Mouse (Mus musculus): ENCODE results near the gene Nrp1.

Gene Nrp1

DNA sequence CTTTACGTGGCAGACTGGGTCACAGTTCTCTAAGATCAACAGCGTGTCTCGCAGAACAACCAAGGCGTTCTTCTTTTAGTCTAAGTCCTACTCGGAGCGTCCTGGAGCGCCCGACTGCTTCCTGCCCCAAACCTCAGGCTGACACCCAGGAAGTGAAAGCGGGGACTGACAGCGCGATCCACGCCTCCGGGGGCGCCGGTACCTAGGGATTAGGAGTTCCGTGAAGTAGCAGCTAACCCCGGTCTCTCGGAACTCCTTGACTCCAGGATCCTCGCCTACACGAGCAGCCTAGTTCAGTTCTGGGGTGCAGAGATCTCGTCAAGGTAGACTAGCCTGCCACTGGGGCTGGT lies at the start of gene Nrp1:
Nrp1 (plus strand) TSS at position 199 of the 350 bp plus-strand sequence.
- DNase-seq (ENCODE audit: low spot score) = no peak

DNA sequence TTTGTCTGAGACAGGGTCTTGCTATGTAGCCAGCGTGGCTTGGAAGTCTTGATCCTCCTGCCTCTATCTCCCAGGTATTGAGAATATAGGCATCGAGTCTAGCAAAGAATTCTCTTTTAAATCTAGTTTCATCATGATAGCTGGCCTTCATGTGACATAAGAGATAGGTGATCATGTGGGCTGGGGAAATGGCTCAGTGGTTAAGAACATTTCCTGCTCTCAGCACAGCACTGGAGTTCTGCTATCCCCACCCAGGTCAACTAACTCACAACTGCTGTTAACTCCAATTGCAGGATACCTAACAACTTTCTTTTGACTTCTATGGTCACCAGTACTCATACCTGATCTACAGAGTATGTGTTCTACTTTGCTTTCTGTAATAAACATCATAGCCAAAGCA lies 37.6 kb upstream of the Nrp1 start:
- DNase-seq (ENCODE audit: low spot score) = no peak

DNA sequence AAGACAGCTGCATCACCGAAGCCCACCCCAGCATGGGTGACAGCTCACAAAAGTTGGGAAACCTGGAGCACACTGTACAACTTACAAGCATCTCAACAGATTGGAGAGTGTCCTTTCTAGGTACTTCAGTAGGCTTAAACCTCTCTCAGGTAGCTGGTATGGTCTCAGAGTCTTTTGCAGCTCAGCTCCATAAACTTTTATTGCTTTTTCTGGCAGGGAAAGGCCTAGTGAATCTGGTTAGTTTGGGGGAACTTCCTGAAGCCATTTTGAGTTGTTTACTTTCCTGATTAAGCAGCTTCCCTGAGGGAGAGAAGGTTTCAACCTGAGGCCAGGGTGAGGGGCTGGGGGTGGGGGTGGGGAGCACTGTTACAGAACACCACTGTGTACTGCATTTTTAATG lies 31.1 kb upstream of the Nrp1 start:
- no peak for DNase-seq (ENCODE audit: low spot score)

DNA sequence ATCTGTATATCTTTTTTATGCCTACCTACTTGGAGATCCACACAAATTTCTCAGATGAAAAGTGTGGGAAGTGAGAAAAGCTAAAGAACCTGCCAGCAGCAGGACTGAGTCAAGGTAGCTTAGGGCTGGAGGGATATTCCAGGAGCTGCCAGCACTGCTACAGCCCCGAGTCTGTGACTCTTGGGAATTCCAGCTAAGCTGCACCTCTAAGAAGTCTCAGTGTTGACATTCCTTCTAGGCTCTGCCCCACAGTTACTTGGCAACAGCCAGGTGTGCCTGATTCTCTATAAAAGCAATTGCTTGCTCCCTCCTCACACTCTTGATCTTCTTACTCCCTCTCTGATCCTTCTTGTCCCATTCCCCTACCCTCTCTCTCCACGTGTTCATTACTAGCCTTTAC lies 30.5 kb upstream of the Nrp1 start:
- no peak for DNase-seq (ENCODE audit: low spot score)

DNA sequence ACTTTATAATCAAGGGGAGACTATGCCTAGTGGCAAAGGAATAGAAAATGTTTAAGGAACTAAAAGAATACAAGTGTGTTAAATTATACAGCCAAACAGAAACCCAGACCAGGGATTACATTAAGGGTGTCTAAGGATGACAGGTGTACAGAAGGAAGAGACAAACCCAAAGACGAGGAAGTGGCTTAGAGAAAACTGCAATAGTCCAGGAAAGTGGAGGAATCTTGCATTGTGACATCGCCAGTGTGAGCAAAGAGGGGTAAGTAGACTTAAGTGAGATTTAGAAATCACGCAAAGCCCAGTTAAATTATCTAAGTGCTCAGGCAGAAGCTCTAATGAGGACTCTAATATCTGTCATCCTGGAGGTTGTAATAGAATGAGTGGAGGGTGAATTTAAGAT lies 28.9 kb upstream of the Nrp1 start:
- DNase-seq (ENCODE audit: low spot score) = no peak

DNA sequence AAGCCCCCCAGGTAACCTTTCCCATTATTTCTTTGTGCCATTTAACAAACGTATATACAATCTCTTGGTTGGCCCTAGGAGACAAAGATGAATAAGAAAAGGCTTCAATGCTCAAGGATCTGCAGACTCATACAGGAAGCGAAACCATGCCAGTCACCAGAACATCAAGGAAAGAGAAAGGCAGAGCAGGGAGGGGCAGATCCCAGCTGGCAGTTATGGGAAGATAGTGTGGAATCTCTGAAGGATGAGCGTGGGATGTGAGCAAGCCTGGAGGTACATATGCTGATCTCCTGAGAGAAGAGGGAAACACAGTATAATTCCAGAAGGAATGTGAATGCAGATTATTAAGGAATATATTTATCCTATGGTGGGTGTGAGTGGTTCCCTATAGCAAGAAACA lies 22.4 kb upstream of the Nrp1 start:
- DNase-seq (ENCODE audit: low spot score) = no peak

DNA sequence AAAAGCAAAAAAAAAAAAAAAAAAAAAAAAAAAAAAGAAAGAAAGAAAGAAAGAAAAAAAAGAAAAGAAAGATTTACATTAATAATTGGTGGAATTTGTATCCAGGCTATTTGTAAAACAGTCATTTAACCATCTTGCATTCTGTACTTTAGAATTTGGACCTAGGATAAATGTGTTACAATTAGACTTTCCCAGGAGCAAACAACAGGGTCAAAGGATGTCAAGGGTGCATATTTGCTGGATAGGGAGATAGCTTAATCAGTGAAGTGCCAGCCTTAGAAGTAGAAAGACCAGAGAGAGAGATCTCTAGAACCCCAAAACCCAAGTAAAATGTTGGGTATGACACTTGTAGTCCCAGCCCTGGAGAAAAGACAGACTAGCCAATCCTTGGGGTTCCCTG lies 19.5 kb upstream of the Nrp1 start:
- DNase-seq (ENCODE audit: low spot score) = no peak

DNA sequence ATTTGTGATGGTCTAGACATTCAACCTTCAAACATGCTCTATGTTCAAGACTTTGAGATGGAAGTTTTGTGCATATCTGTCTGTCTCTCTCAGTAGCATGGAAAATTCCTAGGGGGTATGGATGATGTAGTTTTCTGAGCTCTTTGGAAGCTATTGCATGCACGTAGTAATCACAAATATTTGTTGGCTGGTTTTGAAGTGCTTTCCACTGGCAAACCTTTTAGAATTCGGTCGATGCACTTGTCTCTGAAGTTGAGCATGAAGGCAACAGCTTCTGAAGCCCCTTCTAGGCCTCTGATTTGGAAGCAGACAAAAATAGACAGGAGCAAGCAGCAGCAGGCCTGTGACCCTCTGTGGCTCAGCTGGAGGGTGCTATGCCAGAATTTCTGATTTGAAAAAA lies 18.9 kb upstream of the Nrp1 start:
- DNase-seq (ENCODE audit: low spot score) = no peak

DNA sequence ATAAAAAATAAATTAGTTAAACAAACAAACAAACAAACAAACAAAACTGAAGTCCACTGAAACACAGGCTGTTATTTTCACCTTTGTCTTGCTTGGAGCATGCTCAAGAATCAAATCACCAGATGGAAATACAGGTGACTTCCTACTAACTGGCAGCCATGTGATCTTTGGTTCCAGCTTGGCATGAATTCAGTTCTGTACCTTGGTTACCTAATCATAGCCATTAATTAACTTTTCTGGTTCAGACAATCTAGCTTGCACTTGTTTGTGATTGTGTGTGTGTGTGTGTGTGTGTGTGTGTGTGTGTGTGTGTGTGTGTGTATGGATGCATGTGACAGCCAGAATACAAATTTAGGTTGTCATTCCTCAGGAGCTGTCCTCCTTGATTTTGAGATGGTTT lies 8.0 kb upstream of the Nrp1 start:
- DNase-seq (ENCODE audit: low spot score) = no peak

DNA sequence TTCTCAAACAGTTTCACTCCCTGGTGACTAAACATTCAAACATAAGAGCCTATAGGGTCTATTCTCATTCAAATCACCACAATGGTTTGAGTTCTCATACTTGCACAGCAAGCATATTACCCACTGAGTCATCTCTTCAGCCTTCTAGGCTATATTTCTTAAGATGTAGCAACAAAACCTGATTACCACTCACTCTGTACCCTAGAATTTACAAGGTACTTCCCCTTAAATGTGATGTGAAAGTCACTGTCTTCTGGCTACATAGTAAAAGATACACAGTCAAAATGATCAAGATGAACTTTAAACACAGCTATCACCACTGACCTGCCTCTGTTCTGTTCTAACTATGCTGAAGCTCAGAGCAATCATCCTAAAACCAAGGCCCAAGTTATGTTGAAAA lies 7.2 kb upstream of the Nrp1 start:
- no peak for DNase-seq (ENCODE audit: low spot score)

DNA sequence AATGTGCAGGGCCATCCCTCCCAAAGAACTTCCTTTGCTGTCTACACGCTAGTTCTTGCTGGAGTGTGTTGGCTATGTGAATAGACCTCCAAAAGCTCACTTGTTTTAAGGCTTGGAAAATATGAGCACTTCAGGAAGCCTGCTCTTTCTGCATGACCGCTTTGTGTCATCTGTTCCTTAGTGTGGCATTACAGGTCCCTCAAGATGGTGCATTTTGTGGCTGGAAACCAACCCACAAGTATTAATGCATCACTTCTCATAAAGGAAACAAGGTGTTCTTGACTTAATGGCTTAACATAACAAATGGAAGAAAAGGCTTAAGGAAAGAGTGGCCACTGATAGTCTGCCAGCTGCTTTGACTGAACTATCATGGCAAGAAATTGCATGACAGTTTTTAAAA lies 5.6 kb upstream of the Nrp1 start:
- DNase-seq (ENCODE audit: low spot score) = no peak

DNA sequence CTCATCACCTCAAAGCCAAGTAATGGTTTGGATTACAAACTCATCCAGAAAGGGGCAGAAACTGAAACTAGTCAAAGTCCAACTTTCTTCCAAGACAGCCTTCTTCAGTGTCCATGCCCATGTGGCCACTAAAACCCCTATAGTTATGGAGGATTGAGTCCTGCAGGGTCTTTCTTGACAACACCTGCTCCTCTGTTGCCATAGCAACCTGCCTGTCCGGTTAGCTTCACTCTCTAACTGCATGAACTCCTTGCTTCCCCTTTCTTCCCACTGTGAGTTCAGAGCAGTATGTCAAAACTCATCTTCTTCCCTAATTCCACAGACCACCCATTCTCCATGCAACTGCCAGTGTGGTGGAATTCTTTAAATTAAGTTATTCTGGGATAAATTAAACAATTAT lies 4.4 kb upstream of the Nrp1 start:
- no peak for DNase-seq (ENCODE audit: low spot score)

DNA sequence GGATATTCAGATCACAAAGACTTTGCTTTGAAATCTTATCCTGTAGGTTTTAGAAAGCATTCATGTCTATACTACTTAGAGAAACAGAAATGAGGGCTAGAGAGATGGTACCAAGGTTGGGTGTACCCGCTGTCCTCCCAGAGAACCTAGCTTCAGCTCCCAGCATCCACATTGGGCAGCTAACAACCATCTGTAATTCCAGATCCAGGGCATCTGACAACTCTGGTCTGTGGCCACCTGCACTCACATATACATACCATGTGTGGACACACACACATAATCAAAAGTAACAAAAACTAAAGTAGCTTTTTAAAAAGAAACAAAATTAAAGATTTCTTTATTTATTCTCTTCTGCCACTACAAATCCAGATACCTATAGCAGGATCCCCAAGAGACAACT lies 3.3 kb upstream of the Nrp1 start:
- DNase-seq (ENCODE audit: low spot score) = no peak

DNA sequence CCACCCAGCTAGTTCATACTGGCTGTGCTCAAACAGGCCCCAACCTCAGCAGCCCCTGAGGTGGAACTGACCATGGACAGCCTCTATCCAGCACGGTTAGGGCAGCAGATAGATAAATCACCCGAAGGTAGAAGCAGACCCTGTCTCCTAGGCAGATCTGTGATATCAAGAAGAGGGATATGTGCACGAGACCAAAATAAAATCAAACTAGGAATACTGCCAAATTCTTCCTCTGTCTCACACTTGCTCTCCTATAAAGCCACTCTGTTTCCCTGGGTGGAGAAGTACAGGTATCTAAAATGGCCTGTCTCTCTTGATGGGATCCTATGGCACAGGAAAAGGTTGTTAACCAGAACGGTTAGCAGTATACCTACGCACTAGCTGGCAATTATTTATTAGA lies 2.2 kb upstream of the Nrp1 start:
- no peak for DNase-seq (ENCODE audit: low spot score)

DNA sequence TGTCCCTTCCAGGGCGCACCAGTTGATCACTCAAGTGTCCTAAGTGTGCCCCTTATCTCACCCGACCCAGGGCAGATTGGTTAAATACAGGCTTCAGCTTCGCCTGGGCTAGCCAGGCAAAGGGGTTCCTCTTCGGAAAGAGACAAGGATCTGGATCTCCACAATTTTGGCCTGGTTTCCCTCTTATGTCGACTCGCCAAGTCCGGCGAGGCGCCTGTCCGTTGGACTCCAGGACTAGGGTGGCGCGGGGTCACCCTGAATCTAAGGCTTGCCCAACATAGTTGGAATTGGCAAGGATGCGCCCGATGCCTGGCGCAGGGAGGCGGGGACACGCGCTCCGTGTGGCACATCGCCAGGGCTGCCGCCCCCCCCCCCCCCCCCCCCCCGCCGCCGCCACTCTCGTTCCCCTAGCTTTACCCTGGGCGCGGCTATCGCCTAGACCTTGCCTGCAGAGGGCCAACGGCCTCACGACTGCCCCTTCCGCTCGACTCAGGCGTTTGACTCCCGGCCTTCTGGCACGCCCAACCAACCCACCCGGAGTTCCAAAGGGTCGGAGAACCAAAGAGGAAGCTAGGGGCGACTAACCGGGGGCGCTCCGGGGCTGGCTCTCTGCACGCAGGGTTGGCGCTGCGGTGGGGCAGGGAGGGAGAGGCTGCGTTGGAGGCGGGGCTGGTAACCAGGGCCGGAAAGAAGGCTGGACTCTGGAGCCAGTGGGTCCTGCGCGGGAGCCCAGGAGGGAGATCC lies 1.4 kb upstream of the Nrp1 start:
- DNase-seq (ENCODE audit: low spot score) = no peak

DNA sequence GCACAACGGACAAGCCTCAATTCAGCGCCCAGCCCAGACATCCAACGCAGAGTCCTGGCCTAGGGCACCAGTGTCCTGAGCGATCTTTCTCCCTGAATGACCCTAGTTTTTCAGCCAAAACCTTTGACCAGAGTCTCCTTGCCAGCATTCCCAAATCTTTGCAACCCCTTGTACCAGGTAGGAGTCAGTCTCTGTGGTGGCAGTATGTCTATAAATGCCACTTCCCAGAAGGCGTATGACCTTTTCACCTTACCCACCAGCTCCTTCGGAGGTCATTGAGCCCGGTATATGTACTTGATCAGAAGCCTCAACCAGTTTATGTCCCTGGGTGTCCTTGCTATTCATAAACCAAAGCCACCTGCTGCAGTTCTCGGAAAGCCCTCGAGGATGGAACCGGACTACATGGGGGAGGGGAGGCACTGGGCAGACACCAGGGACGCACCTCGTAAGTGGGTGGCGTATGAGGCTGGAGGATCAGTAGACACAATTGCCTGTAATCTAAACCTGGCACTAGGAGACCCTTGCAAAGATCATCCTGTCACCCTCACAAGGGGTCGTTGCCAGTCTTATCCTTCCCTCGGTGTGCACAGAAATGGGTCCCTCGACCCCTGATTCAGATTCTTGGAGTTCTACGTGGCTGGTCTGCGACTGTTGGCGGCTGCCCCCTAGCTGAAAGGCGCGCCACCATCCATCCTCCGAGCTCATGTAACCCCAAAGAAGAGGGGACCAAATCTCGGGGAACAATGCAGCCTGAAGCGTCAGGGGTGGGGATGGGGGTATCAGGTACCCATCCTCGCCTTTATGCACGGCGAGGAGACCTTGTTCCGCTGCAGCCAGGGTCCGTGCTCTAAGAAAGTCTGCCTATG lies 631 bp upstream of the Nrp1 start:
- DNase-seq (ENCODE audit: low spot score) = no peak

DNA sequence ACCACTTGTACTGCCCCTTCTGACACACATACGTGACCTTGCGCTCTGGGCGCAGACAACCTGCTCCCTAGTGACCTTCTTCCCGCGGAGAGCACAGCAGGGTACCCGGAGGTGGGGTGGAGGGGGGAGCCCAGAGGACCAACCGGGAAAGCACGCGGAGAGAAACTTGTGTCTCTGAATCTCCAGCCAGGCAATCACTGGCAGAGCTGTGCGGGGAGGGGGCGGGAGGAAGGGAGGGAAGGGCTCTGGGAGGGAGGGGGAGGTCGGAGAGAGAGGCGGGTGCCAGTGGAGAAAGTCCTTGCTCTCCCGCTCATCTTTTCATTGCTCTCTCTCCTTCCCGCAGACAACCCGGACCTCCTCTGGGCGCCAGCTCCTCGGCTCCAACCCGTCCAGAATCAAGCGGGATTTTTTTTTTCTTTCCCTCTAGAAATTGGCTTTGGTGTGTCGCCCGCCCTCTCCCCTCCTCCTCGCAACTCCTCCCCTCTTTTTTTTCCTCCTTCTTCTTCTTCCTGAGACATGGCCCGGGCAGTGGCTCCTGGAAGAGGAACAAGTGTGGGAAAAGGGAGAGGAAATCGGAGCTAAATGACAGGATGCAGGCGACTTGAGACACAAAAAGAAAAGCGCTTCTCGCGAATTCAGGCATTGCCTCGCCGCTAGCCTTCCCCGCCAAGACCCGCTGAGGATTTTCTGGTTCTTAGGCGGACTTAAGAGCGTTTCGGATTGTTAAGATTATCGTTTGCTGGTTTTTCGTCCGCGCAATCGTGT lies 534 bp downstream of the Nrp1 start:
- no peak for DNase-seq (ENCODE audit: low spot score)

DNA sequence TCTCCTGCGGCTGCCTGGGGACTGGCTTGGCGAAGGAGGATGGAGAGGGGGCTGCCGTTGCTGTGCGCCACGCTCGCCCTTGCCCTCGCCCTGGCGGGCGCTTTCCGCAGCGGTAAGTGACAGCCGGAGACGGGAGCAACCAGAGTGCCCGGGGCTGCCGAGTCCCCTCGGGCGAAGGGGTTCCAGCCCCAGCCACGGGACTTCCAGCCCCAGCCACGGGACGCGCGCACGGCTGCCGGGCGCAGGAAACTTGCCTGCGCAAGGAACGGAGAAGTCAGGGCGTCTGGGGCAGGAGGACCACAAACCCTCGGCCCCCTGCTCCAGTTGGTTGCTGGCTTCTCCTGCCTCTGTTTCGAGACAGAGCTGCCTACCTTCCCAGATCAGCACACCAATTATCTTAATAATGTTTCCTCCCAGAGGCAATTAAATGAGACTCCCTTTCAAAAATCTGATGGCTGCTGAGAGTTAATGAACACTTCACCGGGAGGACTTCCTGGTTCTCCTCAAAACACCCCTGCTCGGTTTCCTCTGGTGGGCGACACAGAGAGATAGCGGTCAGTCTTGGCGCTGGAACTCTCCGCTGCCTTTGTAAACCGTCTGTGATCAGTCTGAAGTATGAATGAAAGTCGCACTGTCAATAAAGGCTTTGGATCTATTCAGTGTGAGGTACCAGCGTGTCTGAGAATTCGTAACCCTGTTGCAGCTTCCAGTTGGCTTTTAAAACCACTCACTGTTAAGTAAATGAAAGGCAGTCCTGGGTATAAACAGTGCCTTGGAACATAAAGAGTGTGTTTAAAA lies 1.3 kb downstream of the Nrp1 start:
- DNase-seq (ENCODE audit: low spot score) = no peak

DNA sequence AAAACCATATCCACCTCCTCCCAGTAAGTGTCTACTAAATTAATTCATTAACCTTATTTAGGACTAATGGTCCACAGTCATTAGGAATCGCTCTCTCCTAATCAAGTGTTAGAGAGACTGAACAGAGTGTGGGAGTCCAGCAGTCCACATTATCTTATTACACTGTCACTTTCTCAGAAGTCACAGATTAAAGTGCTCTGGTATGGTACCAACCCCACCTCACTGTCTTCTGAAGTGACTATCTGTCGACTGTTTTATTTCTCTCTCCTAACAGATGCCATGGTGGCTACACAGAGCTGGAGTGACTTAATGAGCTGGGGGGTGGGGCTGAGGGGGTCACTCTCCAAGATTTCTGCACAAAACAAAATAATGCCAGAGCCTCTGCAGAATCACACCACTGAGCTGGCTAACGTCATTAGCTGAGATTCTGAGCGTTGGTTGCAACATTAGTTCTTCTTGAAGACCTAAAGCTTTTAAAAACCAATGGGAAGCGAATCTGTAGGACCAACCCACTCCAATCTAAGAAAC lies 3.0 kb downstream of the Nrp1 start:
- DNase-seq (ENCODE audit: low spot score) = no peak

DNA sequence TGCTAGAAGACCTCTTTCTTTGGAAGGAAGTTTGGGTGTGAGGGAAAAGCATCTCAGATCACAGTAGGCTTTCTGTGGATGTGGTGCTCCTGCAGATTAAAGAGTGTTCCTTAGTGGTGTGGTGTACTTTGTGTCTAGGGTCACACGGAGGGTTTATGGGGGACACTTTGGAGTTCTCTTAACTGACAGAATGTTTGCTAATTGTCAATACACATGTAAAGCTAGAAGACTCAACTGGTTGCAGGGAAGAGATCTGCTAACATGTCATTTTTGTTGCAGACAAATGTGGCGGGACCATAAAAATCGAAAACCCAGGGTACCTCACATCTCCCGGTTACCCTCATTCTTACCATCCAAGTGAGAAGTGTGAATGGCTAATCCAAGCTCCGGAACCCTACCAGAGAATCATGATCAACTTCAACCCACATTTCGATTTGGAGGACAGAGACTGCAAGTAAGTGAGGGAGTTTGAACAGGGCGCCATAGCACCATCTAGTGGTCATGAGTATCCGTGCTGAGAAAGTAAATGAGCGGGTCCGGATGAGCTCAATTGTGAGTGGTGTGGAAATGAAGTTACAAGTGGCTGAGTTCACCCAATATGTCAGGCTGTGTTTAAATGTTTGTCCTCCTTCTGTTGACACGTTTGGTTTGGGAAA lies 4.7 kb downstream of the Nrp1 start:
- peak; percentile 55 for DNase-seq (ENCODE audit: low spot score)

DNA sequence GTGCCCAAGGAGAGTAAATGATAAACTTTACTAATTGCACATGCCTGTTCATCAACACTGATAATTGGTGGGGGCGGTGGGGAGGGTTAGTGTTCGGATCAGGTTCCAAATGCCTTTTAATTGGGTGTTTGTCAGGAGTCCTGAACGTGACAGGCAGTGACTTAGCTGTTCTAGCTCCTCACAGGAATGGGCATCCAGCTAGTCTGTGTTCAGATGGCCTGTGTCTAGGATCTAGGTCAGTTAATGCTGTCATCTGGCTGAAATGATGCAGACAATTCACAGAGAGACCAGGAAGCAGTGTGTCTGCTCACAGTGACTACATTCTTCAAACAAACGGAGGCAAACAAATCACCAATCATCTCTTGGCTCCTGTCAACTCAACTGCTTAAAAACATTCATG lies 12.1 kb downstream of the Nrp1 start:
- DNase-seq (ENCODE audit: low spot score) = no peak
